Mouse (Mus musculus): ENCODE results near the gene Mzt1. TPM values are rescaled to one million over a fixed set of nuclear protein-coding genes. Genes with fewer than 3 reads are reported as not detected.

The Mzt1 gene
- polyA plus RNA-seq, 1 experiment: 77.9 TPM

DNA sequence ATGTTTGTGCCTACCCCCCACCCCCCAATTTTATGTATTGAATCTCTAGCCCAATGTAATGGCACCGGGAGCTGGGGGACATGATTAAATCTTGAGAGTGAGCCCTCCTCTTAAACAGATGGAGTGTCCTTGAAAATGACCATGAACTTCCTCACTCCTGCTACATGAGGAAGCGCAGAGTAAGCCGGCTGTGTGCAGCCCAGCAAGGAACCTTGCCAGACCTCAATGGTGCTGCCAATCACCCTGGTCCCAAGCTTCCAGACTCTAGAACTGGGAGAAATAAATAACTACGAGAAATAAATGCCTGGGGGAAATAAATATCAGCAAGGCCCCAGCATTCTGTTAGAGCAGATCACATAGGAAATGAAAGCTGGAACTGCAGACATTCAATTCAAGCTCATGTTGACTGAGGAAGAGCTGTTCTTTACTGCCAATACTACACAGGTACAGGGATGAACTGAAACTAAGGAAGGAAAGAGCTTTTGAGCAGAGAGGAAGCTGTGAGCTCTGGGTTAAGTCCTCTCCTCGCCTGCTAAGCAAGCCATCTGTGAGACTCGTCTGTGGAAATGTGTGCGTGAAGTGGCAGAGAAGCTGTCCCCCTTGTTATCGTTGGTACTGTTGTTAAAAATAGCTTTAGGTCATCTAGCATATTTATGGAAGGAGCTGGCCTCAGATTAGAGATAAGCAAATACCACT is 35.6 kb downstream of the Mzt1 start:
- TF ChIP-seq POLR2A (IDR thresholded peaks at IDR 0.05; ENCODE audit: borderline replicate concordance, extremely low read depth, insufficient read depth, insufficient read length, poor library complexity, severe bottlenecking) (no peak), CTCF (IDR thresholded peaks at IDR 0.05; ENCODE audit: borderline replicate concordance, extremely low read depth, insufficient read depth, insufficient read length) (no peak)
- no peak for DNase-seq (ENCODE audit: low read depth)

DNA sequence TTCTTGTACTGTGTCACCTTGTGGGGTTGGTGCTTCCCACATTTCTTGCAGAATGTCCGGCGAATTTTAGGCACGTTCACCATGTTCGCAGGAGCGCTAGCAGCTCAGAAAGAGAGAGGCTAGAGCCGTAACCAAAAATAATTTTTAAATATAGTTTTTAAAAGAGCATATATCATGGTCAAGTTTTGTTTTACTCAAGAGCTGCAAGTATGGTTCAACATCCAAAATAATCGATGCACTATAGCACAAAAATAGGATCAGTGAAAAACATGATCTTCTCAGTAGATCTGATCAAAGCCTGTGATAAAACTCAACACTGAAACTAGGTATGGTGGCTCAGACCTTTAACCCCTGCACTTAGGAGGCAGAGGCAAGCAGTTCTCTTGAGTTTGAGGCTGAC is 51.7 kb downstream of the Mzt1 start, which contains the start of gene Rpl36a-ps1:
Rpl36a-ps1 (minus strand) TSS at position 101 of the 400 bp plus-strand sequence.
- TF ChIP-seq POLR2A (IDR thresholded peaks at IDR 0.05; ENCODE audit: borderline replicate concordance, extremely low read depth, insufficient read depth, insufficient read length, poor library complexity, severe bottlenecking): no peak
- TF ChIP-seq CTCF (IDR thresholded peaks at IDR 0.05; ENCODE audit: borderline replicate concordance, extremely low read depth, insufficient read depth, insufficient read length): no peak
- DNase-seq (ENCODE audit: low read depth): no peak

DNA sequence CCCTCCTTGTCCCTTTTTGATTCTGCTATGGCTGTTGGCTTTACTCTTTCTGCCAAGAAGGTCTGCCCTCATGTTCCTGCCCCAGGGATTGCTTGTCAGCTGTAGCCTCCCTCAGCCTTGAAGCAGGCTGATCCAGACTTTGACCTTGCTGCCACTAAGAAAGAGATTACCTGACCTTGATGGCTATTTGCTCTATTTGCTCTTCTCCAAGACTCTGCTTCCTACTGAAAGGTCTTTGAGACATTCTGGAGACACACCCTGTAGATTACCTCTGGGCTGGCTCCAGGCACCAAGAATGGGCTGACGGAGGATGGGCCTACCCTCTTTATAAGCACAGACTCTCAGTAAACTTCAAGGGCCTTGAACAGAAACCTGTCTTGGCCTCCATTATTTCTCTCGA is 53.5 kb downstream of the Mzt1 start:
- no peak for TF ChIP-seq CTCF (IDR thresholded peaks at IDR 0.05; ENCODE audit: borderline replicate concordance, extremely low read depth, insufficient read depth, insufficient read length)
- TF ChIP-seq POLR2A (IDR thresholded peaks at IDR 0.05; ENCODE audit: borderline replicate concordance, extremely low read depth, insufficient read depth, insufficient read length, poor library complexity, severe bottlenecking): no peak

GRCm38 (mm10) chr14:98990636-98991035 is 55.3 kb downstream of the Mzt1 start:
- TF ChIP-seq POLR2A (IDR thresholded peaks at IDR 0.05; ENCODE audit: borderline replicate concordance, extremely low read depth, insufficient read depth, insufficient read length, poor library complexity, severe bottlenecking): no peak
- no peak for TF ChIP-seq CTCF (IDR thresholded peaks at IDR 0.05; ENCODE audit: borderline replicate concordance, extremely low read depth, insufficient read depth, insufficient read length)
- no peak for DNase-seq (ENCODE audit: low read depth)

More for the DNA sequence above, 53.5 kb downstream of the Mzt1 start:
- no peak for DNase-seq (ENCODE audit: low read depth)

DNA sequence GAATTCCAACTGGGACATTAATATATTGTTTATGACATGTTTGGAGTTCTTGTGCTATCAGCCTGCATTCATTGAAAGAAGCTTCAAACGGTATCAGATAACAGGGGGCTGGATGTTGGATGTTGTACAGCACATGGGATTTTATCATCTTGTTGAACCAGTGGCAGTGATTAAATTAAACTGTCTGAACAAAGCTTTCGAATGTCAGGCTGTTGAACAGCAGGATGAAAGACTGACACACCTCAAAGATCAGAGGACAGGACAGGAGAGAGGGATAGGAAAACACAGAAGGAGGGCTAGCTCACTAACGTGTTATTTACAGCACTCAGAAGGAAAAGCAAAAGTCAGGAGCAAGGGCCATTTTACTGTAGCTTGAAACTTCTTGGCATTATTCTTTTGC is 56.1 kb downstream of the Mzt1 start:
- TF ChIP-seq CTCF (IDR thresholded peaks at IDR 0.05; ENCODE audit: borderline replicate concordance, extremely low read depth, insufficient read depth, insufficient read length) (no peak), POLR2A (IDR thresholded peaks at IDR 0.05; ENCODE audit: borderline replicate concordance, extremely low read depth, insufficient read depth, insufficient read length, poor library complexity, severe bottlenecking) (no peak)

More for the DNA sequence above, 56.1 kb downstream of the Mzt1 start:
- no peak for DNase-seq (ENCODE audit: low read depth)

Other genes starting within 250 kb of the Mzt1 start
- 2.0 and 2.6 TPM in 2 replicates for gene Rpl36a-ps1, start 51.8 kb downstream of the Mzt1 start, polyA plus RNA-seq (2012; rRNA removed)
- gene Bora, start 88 bp upstream of the Mzt1 start, polyA plus RNA-seq (2012; rRNA removed): 9.8 and 13.6 TPM in 2 replicates
- gene Pibf1, start 53.3 kb upstream of the Mzt1 start, polyA plus RNA-seq (2012; rRNA removed): 8.5 and 10.1 TPM in 2 replicates
- 22.0 and 23.3 TPM in 2 replicates for gene Dis3, start 53.6 kb upstream of the Mzt1 start, polyA plus RNA-seq (2012; rRNA removed)

All from brain, embryonic 14.5 days (tissue).